Mouse (Mus musculus) ES-Bruce4 (cell line): ENCODE data around the gene Rom1.

ENCODE experiments used
- CTCF ChIP-seq: IDR thresholded peaks from one replicate; pipeline ENCODE4 v1.8.1; 2011; ENCODE audit warnings: low read depth, low read length
- EP300 ChIP-seq: IDR thresholded peaks from 2 replicates; pipeline ENCODE4 v1.6.1; 2011; ENCODE audit warnings: low read depth, low read length; ENCODE audit not compliant: insufficient read depth
- POLR2A ChIP-seq: IDR thresholded peaks from one replicate; pipeline ENCODE4 v1.8.1; 2011; ENCODE audit warnings: low read length; ENCODE audit not compliant: insufficient read depth

DNA sequence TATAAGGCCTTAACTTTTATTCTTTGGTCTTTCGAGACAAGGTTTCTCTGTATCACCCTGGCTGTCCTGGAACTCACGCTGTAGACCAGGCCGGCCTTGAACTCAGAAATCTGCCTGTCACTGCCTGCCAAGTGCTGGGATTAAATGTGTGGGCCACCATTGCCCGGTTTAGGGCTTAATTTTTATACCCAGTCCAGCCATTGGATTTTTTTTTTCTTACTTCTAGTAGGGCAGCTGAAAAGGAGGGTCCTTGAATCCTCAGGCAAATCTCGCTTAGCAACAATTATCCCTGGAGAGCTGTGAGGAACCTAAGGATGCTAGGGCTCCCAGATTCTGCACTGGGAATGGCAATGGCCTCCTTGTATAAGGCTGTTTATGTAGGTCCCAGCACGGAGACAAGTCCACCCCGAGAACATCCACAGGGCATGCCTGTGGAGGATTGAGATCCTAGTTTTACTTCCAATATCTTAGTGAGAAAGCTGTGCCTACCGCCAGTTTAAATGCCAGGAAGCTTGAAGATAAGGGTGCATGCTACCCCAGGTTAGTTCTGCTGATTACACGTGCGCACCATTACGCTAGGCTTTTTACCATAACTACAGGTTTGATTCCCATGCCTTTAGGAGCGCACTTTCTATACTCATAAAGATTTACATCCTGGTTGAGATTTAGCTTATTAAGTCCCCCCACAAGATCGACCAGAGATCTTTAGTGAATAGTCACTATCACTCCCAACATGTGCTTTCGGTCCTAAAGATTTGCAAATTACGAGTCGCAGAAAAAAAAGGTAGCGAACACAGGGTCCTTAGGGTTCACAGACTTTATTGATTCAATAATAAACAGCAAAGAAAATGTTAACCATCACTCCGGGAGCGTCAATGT, 41.3 kb downstream of the Rom1 start:
- TF ChIP-seq CTCF (no peak), POLR2A (peak; percentile 43), EP300 (no peak)
